Mouse (Mus musculus): ENCODE measurements around the gene Il6st.

DNA sequence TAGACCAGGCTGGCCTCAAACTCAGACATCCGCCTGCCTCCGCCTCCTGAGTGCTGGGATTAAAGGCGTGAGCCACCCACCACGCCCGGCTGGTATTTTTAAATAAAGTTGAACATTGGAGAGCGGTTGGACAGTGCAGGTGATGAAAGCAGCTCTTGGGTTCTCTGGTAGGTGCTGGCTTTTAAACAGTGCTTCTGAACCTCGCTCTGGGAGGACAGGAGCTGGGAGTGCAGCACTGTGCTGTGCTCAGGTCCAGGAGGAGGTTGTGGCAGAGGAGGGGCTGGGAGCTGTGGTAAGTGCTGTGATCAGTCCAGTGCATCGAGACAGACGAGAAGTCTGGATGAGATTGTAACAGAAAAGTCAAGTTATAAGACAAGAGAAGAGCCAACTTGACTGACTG is 3.5 kb downstream of the Il6st start:
- TF ChIP-seq CTCF (IDR thresholded peaks at IDR 0.05; ENCODE audit: low read depth, low read length): no peak
- no peak for TF ChIP-seq POLR2A (IDR thresholded peaks at IDR 0.05; ENCODE audit: insufficient read depth, low read length)
- no peak for TF ChIP-seq EP300 (IDR thresholded peaks at IDR 0.05; ENCODE audit: insufficient read depth, low read depth, low read length)
